Mouse (Mus musculus) inflammation-experienced regulatory T-cells (primary cell): ENCODE results near the gene Asic1. TPM values are rescaled to one million over a fixed set of nuclear protein-coding genes. Genes with fewer than 3 reads are reported as not detected.

ENCODE experiments used
- polyA plus RNA-seq, 2 experiments: library from polyadenylated mRNA; unstranded; fragments of 100-300 nt; shearing (Covaris generic); gene quantifications; one replicate each; pipeline ENCODE4 v1.2.1; 2017

Gene Asic1
- 1 to 10 TPM; 1.1 to 3.2 TPM for polyA plus RNA-seq

GRCm38 (mm10) chr15:99670154-99670821 is at the start of gene Asic1:
Gene Asic1, plus strand, starts transcription at chr15:99670368.

GRCm38 (mm10) chr15:99651163-99651872 is 18.9 kb upstream of the Asic1 start, which contains the start of gene Racgap1:
Gene Racgap1, minus strand, starts transcription at chr15:99651656.

GRCm38 (mm10) chr15:99701999-99702900 is 32.1 kb downstream of the Asic1 start, which contains the start of gene Smarcd1:
Gene Smarcd1, plus strand, starts transcription at chr15:99702129.

GRCm38 (mm10) chr15:99705440-99706048 is 35.4 kb downstream of the Asic1 start, which contains the start of gene Gm17349:
Gene Gm17349, minus strand, starts transcription at chr15:99705490.

GRCm38 (mm10) chr15:99717386-99718334 is 47.5 kb downstream of the Asic1 start, which contains the start of gene Gpd1:
Gene Gpd1, plus strand, starts transcription at chr15:99717515.

GRCm38 (mm10) chr15:99725341-99726155 is 55.4 kb downstream of the Asic1 start, which contains the start of gene Cox14:
Gene Cox14, plus strand, starts transcription at chr15:99725618.

Other genes starting within 250 kb of the Asic1 start
- gene Nckap5l, start 212.6 kb upstream of the Asic1 start, polyA plus RNA-seq = 10 to 100 TPM in 1 of 2 experiments, 1 to 10 TPM in 1; 8.5 to 10.4 TPM
- 10 to 100 TPM; 22.9 to 25.2 TPM for gene Bcdin3d, start 195.6 kb upstream of the Asic1 start, polyA plus RNA-seq
- under 1 TPM; 0.17 to 0.23 TPM for gene Faim2, start 142.2 kb upstream of the Asic1 start, polyA plus RNA-seq
- gene Aqp2, start 91.3 kb upstream of the Asic1 start, polyA plus RNA-seq = under 1 TPM; 0.18 to 0.86 TPM
- 10 to 100 TPM in 1 of 2 experiments, under 1 TPM in 1; 0.16 to 11.5 TPM for gene Aqp5, start 79.6 kb upstream of the Asic1 start, polyA plus RNA-seq
- under 1 TPM in 1 of 2 experiments, not detected in 1; 0.13 TPM for gene Aqp6, start 69.0 kb upstream of the Asic1 start, polyA plus RNA-seq
- gene Racgap1, start 18.7 kb upstream of the Asic1 start, polyA plus RNA-seq = 10 to 100 TPM; 28.0 to 36.0 TPM
- gene Smarcd1, start 31.8 kb downstream of the Asic1 start, polyA plus RNA-seq = 10 to 100 TPM; 24.6 to 34.1 TPM
- not detected for gene Gm17349, start 35.1 kb downstream of the Asic1 start, polyA plus RNA-seq
- gene Gpd1, start 47.1 kb downstream of the Asic1 start, polyA plus RNA-seq = under 1 TPM in 1 of 2 experiments, not detected in 1; 0.94 TPM
- gene Cox14, start 55.2 kb downstream of the Asic1 start, polyA plus RNA-seq = 100 to 1,000 TPM; 140 to 162 TPM
- gene Cers5, start 102.5 kb downstream of the Asic1 start, polyA plus RNA-seq = 10 to 100 TPM; 76.5 to 81.1 TPM
- gene Lima1, start 205.1 kb downstream of the Asic1 start, polyA plus RNA-seq = 1 to 10 TPM; 2.5 to 4.1 TPM